Mouse (Mus musculus) cerebellum, postnatal 14 days (tissue): ENCODE data around the gene Lgr5.
A peak's percentile ranks its signal among the peaks of the same experiment; 100 is the strongest.

Experiments
- DNase-seq, 2 experiments: peaks; one replicate each; pipeline ENCODE4 v3.0.0; 2021; ENCODE audit warnings: mixed read lengths in 2 of 2

Lgr5 gene

DNA sequence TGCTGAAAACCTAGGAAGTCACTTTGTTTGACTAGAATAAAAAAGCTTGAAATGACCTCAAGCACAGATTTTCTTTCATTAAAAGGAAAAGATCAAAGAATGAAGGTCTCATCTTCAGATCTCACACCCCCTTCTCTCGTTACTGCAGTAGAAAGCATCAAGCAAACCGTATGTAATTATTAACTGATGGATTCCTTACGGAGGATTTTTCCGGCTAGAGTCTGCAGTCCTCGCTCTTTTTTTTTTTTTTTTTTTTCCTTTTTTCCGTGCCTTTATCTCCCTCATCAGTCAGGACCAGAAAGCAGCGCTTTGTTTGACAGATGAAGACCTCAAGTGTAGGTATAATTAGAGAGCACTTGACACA is 93.8 kb downstream of the Lgr5 start:
- no peak for DNase-seq

DNA sequence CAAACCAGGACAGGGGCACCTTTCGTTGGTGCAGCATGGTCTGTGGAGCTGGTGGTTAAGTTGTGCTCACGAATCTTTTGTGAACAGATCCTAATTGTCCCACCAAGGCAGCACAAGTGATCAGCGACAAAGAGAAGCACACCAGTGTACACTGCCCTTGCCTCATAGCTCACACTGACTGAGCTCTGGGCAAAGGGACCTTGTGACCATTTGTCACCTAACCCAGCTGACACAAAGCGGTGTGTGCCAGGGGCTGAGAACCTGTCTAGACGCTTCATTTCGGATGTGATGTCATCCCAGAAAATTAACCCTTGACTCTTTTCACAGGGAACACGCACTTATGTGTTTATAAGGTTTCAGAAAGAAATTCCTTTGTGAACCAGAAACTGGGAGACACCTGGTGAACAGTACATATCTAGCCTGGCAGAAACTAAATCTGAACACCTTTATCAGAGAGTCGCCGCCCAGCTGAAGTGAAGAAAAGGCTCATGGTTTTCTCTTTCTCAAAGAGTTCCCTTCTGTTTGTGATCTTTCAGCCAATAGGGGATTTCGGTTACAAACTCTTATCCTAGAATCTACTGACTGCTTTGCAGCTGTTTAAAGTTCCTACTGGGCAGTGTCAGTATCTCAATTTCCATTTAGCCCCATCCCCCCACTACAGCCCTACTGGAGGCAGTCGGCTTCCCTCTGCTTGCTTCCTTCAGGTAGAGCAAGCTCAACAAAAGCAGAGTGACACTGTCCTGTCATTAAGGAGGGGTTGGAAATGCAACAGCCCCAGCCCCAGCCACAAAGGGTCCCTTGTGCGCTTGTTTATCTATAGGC is 94.4 kb downstream of the Lgr5 start:
- no peak for DNase-seq

DNA sequence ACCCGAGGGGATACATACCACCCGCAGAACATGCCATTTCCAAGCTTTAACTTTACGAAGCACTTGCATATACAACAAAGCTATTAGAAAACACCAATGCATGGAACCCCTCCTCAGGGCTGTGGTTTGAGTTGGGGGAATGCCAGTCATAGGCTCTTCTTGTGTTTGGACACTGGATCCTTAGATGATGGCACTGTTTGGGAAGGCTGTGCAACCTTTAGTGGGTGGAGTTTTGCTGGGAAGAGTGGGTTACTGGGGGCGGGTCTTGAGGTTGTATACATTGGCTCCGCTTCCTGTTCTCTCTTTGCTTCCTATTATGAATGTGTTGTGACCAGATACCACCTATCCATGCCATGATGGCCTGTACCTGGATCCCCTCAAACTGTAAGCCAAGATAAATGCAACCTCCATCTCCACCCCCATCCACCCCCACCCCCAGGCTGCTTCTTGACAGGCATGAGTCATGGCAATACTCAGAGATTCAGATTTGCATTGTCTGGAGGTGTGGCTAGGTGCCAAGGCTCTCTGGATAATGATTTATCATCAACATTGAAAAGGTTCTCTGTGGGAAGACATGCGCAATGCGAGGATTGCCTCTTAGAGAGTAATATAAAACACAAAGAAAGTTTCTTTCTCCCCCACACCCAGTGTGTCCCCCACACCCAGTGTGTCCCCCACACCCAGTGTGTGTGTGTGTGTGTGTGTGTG is 95.6 kb downstream of the Lgr5 start:
- no peak for DNase-seq

DNA sequence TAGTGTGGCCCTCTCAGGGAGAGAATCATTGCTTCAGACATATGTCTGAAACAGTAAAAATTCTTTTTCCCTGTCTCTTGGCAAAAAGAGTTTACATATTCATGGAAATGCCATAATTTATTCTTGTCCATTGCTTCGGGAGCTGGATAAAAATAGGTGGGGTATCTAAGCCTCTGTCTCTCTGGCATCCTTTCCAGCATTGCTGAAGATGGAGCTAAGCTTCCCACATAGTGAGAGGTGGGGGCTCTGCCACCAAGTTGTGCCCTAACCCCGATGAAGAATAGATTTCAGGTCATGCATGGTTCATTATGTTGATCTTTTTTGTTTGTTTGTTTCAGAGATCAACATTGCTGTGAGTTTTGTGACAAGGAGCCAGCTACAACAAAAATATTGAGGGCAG is 102.0 kb downstream of the Lgr5 start:
- DNase-seq: no peak

DNA sequence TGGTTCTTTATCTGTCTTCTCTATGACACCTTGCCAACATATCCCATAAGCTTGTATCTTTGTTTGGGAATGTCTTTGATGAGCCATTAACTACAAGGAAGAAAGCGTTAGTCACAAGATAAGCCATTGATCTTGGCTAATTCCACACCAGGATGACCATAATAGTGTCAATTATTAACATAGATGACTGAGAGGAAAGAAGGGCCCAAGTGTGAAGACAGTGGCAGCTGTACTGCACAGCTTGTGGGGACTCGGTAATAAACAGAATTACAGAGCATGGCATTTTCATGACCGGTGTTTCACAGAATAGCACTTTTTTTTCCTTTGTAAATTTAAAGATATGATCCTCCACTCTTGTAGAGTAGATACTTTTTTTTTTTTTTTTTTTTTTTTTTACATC is 102.9 kb downstream of the Lgr5 start:
- no peak for DNase-seq

DNA sequence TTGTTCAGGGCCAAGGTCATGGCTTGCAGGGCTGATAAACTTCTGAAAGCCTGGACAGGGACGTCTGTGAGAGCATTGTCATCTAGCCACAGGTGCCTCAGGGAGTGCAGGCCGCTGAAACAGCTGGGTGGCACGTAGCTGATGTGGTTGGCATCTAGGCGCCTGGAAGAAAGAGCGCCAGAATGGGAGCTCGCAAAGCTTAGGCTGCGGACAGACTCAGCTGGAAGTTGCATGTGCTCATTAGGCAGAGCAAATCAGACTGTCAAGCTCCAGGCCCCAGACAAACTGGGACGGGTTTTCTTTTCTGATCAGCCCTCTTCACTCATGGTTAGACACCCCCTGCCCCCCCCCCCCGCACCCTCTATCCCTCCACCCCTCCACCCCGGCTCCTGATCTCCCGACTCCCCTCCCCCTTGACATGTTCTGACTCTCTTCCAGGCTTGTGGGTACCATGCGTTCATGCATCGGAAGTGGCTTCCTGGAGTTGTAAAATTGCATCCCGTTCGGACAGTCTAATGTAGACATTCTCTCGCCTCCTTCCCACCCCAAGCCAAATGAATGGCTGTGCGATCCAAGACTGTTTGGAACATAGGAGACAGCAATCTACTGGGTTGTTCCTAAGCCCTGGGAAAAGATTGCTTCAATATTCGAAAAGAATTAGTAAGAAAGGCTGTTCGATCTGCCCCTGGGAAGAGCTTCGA is 109.0 kb downstream of the Lgr5 start:
- peak; percentile 39 to 43 for DNase-seq

DNA sequence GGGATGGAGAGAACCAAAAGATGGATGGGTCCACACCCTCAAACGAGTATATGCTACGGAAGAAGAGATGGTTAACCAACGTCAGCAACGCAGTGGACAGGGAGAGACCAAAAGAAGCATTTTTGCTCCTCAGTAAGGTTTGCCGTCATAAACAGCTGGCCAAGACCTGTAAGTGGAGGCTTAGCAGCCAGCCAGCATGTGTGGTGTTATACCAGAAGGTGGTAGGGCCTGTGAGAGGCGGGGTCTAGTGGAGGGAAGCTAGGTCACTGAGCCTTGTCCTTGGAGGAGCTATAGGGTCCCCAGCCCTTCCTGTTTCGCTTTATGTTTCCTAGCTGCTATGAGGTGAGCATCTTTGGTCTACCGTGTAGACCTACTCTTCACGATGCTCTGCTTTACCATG is 111.1 kb downstream of the Lgr5 start:
- no peak for DNase-seq

DNA sequence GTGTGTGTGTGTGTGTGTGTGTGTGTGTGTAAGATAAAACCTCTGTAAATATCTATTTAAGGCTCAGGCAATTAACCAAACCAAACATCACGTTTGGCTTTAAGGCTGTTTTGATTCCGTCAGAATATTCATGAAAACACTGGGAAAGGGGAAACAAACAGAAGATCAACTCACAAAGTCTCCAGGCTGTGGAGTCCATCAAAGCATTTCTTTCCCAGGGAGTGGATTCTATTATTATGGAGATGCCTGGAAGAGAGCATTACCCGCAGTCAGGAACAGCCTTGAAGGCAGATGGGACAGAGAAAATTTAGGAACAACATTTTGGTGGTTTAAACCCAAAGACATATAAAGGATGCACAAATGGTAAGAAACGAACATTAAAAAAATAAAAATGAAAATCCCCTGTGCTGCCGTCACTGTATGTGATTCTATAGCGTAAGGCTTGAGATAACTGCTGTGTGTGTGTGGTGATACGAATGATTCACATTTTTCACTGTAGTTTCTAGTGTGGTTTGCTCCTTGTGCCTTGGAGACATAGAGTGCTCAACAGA is 112.5 kb downstream of the Lgr5 start:
- DNase-seq: no peak

DNA sequence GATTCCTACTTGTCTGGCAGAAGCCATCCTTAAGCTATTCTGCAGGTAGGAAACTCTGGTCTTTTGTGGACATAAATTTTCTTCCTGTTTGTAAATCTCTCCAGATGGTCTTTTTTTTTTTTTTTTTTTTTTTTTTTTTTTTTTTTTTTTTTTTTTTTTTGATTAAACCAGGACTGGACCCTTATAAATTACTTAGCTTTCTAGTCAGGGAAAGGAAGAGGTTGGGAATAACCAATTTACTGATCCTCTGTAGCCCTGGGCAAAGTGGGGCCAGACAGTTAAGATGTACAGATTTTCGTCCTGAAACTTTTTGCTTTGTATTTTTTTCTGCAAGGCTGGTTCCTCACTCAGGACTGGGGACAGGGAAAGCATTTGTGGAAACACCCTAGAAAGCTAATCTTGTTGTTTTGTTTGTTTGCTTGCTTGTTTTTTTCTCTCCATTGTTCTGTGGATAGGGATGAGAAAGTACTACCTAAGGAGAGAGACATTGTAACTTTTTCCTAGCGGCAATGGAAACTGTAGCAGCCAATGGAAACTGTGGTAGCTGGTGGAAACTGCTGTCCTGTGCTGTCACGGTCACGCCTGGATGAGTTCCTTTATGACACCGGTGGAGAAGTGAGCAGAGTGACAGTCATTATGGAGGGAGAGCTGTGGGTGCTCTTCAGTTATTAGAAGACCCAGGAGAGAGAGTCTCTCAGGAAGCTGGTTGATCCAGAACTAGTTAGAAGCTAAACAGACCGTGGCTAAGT is 114.2 kb downstream of the Lgr5 start:
- no peak for DNase-seq

DNA sequence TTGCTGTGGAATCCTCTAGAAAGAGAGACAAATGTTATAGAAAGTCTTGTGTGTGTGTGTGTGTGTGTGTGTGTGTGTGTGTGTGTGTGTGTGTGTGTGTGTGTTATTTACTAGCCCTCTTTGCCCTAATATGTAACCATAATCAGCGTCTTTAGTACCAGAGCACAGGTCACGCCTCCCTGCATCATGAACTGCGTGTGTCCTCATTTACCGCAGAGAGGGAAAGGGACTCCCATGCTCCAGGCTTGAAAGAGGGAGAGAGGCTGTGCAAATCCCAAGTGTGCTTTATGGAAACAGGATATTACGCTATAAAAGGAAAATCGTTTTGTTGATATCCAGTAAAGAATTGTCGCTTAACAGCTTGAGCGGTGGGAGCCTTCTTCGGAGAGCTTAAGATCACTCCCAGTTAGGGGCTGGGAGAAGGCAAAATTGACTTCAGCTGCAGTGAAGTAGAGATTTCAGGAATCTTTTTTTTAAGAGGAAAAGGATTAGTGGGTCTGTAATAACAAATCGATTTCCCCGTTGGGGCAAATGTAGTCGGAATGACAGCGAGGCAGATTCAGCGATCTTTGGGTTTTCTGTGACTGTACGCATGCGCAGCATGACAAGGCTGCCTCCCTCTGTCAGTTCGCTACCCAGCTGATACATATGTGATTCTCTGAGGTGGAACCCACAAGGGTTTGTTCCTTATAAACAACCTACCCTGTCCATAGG is 116.8 kb downstream of the Lgr5 start:
- DNase-seq: peak; percentile 22 to 40

DNA sequence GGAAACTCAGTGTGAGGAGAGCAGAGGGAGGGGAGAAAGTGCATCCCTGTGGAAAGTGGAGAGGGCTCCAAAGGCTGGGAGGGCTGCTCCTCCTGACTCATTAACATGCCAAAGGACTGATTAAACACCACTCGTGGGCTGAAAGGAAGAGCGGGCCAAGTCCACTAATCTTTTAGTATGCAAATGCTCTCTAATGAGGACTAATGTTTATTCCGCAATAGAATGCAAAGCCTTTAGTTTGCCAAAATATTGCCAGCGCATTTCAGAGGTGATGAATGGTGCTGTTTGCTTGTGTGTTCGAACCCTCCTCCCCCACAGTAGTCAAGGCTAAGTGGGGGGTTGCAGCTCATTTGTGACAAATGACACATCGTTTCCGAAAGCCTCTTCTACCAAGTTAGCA is 118.5 kb downstream of the Lgr5 start:
- no peak for DNase-seq

DNA sequence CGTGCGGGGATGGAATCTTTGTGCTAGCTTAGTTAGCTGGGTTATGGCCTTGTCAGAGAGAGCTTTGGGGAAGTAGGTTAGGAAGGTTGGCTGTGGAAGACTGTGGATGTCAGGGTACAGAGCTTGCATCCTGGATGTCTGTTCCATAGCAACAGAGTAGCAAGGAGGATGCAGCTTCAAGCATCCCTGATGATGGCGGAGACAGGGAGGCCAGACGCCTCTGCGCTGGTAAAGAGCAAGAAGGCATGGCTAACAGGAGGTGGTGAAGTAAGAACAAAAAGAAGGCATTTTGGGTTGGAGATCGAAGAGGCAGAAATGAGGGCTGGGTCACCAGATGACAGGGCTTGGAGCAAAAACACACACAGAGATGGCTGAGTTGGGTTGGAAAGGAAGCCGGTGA is 118.9 kb downstream of the Lgr5 start:
- DNase-seq: no peak

DNA sequence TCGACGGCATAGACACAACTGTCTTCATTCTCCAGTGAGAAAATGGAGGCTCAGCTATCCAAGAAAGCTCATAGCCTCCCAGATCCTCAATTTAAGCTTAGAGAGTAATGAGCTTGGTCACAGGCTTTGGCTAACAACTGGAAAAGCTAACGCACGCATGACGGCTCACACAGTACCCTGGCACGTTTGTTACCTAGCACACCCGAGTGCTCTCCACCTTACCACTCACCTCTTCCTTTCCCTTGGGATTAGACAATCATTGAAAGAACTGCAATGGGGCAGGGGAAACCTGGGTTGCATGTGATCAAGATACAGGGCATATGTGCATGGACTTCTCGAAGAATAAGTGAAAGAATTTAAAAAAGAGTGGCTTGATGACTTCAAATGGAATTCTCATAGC is 119.6 kb downstream of the Lgr5 start:
- no peak for DNase-seq

DNA sequence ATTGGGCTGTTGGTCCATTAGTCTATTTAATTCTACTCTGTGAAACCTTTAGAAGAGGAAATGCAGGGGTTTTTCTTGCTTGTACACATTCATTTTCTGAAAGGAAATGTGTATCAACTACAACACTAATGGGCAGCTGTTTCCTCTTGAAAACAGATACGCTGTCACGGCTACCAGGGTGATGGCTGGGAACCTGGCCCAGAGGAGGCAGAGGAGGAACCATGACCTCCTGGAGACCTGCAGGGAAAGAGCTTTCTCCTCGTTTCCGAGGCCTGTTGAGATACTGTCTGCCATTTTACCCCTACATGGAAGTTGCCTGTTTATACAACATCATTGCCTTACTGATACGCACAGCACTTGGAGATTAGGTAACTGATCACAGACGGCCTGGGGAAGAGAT is 121.8 kb downstream of the Lgr5 start:
- no peak for DNase-seq

DNA sequence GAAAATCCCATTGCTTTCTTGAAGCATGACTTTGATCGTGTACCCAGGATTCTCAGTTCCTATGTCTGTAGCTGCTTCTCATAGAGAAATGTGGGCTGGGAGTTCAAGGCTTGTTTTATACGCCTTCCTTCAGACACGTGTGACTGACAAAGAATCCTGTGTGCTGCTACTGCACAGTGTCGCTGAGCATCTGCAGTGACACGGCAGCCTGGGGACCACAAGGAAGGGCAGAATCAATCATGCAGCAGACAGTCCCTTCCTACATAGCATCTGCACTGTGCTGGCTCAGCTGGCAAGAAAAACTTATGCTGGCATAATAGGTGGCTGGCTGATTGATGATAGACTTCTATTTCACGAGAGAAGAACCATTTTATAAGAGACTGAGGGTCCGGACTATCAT is 122.5 kb downstream of the Lgr5 start:
- DNase-seq: no peak

DNA sequence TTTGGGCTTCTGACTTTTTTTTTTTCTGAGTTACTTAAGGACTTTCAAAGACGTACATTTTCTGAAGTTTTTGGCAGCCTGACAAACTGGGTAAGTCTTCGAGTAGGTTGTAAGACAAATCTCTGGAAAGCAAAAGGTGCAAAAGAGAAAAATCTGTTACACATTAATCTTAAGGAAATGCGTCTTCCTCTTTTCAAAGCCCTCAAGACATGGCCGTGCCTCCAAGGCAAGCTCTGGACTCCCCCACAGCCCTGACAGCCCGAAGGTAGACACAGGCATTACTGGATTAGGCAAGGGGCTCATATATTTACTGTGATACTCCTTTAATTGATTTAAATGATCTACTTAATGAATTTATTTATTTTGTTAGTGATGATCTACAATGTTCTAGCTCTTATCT is 124.9 kb downstream of the Lgr5 start:
- no peak for DNase-seq

DNA sequence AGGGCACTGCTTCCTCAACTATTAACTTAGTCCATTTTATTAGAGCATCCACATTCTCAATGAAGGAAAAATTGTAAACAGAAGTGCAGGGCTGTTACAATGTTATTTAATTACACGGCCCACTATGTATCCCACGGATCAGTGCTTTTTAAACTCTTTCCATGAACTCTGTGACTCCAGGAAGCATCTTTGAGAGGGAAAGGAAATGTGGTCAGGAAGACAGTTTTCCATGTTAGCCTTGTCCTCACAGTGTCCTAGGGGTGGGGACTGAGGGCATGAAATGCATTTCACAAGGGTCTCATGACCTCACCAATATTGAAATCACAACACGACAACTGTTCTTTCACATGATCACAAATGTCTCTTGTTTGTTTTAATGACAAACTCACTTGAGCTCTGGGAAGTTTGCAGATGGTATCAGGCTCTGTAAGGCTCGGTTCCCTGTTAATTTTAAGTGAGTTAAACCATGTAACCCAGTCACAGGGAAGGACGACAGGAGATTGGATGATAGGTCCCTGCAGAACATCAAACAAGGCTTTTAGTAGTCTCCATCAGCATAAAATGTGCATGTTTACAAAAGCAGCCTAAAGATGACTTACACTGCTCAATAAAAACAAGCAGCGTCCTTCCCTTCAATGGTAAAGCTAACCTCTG is 130.1 kb downstream of the Lgr5 start:
- DNase-seq: no peak

DNA sequence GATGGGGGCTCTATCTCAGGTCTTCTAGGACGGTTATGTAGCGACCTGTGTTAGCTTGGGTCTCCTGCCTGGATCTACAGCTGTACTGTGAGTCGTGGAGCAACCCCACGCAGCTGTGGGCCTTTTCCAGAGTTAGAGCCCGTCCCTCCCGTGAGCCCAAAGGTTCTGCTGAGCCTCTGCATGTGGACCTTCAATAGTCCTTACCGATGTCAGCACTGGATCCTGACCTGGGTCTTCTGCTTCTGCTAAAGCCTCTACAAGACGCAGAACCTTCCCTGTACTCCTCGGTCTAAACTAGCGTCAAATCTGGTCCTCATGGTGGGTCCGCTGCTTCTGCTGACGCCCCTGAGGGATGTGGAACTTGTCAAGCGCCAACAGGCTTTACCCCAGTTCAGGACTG is 139.0 kb downstream of the Lgr5 start:
- DNase-seq: no peak

DNA sequence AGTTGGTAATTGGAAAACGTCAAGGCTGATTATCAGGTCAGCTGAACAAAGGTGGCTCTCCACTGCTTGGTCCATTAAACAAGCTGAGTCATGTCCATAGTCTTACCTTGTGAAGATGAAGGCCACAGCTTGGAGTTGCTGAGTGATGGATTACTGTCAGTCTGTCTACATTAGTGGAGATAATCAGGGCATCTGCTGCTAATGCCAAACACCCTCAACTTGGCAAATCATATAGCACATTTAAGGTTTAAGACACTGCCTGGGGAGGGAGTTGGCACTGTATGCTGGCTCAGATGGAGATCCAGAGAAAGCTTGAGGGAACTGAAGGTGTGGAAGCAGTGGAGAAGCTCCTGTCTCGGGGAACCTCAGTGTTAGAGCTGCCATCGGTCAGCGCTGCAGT is 150.3 kb downstream of the Lgr5 start:
- DNase-seq: no peak

DNA sequence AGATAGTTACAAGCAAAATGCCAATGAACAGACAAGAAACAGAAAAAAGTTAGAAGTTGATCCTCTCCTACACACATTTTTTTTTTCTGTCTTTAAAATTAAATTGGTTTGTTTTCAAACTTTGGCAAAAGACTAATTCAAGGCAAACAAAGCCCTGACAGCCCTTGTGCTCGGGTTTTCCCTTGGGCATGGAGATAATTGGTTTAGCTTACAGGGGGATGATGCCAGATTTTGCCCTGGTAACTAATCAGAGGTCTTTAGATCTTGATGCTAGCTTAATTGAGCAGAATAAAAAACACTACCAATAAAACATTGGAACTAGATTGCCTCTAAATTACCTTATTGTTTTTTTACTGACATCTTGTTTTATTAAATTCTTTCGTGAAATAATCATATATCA is 162.2 kb downstream of the Lgr5 start:
- no peak for DNase-seq

DNA sequence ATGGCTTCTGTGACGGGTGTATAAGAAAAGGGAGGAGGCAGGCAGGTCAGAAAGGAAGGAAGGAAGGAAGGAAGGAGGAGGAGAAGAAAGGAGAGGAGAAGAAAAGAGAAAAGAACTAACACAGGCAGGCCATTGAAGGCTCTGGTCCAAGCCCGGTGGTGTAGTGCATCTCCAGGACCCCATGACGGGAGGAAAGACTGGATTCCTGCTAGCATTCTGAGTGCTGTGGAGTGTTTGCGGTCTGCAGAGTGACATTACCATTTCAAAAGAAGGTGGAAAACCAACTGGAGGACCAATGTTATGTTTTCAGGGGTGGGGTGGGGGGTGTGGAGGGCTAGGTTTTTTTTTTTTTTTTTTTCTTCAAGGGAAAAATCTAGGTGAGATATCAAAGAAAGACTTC is 165.6 kb downstream of the Lgr5 start:
- DNase-seq: no peak

DNA sequence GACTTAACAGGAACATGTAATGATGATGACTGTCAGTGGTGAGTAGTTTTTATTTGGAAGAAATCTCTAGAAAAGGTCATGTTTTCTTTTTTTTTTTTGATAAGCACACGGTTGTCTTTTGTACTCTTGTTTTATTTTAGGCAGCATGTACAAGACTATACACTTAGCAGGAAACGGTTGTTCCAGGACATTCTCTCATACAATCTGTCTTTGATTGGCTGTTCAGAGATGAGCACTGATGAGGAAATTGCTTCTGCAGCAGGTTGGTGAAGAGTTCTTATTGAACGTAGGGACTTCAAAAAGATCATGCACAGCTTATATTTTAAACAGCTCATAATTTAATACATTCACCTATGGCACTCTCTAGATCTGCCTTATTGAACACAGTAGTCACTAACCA is 173.5 kb downstream of the Lgr5 start:
- no peak for DNase-seq
